Mouse (Mus musculus) gastrocnemius, adult 8-10 months (tissue): Measurements from ENCODE around the gene OR5BS1P. TPM values are rescaled to one million over a fixed set of nuclear protein-coding genes. Genes with fewer than 3 reads are reported as not detected.
"Not testable (repeated sequence)": the region's sequence is repeated elsewhere in the genome, so short reads cannot be mapped to it uniquely, and the experiment has no call there.

ENCODE experiments used
- DNase-seq, 2 experiments: peaks; one replicate each; pipeline ENCODE4 v3.0.0; 2022; ENCODE audit warnings: low spot score in 2 of 2
- total RNA-seq, 4 experiments: library from RNA; stranded (reverse); gene quantifications; 2 replicates each; pipeline ENCODE4 v1.2.4; 2022

Gene OR5BS1P
- total RNA-seq: not detected

GRCm38 (mm10) chr15:98469596-98469995 lies at the start of gene OR5BS1P:
Gene OR5BS1P (plus strand): TSS chr15:98469896.
- no peak for DNase-seq

GRCm38 (mm10) chr15:98420897-98421296 lies 48.8 kb upstream of the OR5BS1P start:
- DNase-seq: no peak

- DNase-seq: no peak
These were observed 45.4 kb upstream of the OR5BS1P start for GRCm38 (mm10) chr15:98424326-98424725.

DNA sequence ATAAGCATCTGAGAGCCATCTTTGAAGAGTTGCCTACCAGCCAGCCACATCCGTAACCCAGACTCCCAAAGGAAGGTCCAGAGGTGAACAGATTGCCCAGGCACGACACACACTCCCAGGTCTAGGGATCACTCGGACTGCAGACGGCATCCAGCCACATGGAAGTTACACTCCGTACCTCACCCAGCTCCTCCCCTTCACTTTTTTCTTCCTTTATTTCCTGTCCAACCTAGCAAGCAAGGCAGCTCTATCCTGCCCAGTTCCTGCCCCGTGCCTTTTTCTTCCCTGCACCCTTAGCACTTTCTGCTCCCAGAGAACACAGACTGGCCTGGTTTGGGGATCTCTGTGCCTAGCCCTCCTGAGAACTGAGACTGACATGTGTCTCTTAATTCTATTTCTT lies 44.9 kb upstream of the OR5BS1P start:
- DNase-seq: no peak

DNA sequence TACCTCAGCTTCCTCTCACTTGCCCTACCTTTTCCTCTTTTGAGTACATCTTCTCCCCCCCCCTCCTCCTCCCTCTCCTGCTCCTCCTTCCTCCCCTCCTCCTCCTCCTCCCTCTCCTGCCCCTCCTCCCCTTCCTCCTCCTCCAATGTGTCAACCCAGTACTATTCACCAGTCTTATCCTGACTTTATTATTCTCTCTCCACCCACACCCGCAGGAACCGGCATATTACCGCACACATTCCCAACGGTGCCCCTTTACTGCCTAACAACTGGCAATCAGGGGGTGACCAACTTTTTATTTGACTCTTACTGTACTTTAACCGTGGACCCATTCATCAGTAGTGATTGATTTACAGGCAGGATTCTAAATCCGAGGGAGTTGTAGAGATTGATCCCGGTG lies 44.5 kb upstream of the OR5BS1P start:
- DNase-seq: no peak

DNA sequence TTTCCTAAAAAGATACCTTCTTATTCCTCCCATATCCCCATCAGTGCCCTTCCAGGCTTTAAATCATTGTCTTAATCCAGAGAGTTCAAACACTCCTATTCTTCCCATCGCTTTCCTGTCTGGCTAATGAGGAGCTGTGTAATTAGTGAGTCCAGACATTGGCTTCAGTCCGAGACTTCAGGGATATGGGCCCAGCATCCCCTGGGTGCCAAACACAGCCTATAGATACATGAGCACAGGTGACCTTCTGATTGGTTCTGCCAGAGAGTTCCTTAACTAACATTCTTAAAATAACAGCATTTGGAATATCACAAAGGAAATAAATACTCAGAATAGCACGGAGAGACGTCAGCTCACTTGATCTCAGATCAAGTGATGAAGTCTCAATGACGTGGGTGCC lies 38.8 kb upstream of the OR5BS1P start, which contains the start of gene Olfr282:
Olfr282 (plus strand) TSS at position 301 of the 400 bp plus-strand sequence.
- not testable (repeated sequence) for DNase-seq

DNA sequence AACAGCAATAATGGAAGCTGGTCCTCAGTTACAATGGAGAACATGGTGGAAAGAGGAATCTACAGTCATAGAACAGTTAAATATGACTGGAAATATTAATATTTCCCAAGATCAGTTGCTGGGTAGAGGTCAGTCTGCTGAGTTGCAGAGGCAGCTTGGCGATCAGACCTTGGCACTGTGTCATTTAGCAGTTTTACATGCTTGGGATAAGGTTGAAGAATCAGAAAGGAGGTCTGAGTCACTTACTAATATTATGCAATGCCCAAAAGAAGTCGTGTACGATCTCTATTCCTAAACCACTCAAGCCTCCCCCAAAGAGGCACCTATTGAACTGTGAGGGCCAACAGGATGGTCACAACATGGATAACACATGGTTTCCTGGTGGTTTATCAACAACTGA lies 25.1 kb upstream of the OR5BS1P start:
- DNase-seq: no peak

- DNase-seq: no peak
These were observed 21.2 kb upstream of the OR5BS1P start for GRCm38 (mm10) chr15:98448521-98448920.

- no peak for DNase-seq
These were observed 17.4 kb upstream of the OR5BS1P start, which contains the start of gene Olfr281 for GRCm38 (mm10) chr15:98452288-98452687. Gene Olfr281 (plus strand): TSS chr15:98452588.

- DNase-seq: no peak
These were observed 1.8 kb downstream of the OR5BS1P start for GRCm38 (mm10) chr15:98471539-98471938.

DNA sequence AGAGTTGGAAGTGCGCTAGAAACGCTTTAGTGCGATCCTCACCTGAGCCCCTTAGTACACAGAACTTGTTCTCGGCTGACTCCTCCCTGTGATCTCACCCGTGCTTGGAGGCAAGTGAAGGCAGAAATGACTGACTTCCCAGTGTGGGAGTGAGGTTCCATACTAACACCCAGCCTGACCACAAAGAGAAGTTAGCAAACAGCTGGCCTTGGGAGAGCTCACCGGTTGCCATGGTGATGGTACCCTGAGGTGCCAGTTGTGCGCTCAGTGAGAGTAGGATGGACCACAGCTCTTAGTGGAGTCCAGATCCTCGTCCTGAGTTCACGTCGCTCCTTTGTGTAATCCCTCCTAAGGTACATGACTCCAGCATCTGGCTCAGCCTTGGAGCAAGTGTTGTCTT lies 5.3 kb downstream of the OR5BS1P start:
- DNase-seq: no peak

GRCm38 (mm10) chr15:98475382-98475781 lies 5.7 kb downstream of the OR5BS1P start:
- DNase-seq: no peak

DNA sequence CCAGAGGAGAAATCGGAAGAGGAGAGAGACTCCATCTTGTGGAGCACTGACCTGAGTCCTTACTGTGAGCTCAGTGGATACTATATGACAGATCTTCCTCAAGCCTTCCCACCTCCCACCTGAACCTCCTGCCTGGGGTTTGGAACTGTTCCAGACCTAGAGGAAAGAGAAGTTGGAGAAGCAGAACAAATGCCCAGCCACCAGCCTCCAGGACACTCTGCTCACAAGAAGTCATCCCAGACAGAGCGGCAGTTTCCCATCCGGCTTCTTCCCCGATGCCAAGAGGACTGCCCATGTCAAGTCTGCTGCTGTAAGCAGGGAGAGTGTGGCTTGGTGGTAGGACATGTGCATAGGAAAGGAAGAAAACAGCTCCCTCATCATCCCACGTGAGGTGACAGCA lies 6.6 kb downstream of the OR5BS1P start:
- no peak for DNase-seq

DNA sequence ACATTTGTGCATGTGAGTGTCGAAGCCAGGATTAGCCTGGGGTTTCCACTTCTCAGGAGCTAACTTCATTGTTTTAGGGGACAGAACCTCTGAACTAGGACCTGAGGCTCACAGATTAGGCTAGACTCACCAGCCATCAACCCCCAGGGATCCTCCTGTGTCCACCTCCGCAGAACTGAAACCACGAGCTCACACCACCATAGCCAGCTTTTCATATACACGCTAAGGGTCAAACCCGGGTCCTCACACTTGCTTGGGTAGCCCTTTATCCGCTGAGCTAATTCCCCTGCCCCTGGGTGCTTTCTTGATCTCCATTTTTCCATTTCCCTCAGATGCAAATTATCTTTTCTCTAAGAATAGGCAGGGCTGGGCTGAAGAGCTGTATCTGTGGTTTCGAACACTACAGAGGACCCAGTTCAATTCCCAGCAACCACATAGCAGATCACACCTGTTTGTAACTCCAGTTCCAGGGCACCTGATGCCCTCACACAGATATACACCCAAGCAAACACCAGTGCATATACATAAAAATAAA lies 9.9 kb downstream of the OR5BS1P start:
- DNase-seq: no peak

- DNase-seq: no peak
These were observed 13.0 kb downstream of the OR5BS1P start, which contains the start of gene Lalba for GRCm38 (mm10) chr15:98482701-98483100. Gene Lalba (minus strand): TSS chr15:98482721.

- DNase-seq: no peak
These were observed 14.5 kb downstream of the OR5BS1P start for GRCm38 (mm10) chr15:98483907-98484886.

GRCm38 (mm10) chr15:98486433-98487021 lies 16.8 kb downstream of the OR5BS1P start:
- DNase-seq: no peak

GRCm38 (mm10) chr15:98491332-98491731 lies 21.6 kb downstream of the OR5BS1P start:
- no peak for DNase-seq

DNA sequence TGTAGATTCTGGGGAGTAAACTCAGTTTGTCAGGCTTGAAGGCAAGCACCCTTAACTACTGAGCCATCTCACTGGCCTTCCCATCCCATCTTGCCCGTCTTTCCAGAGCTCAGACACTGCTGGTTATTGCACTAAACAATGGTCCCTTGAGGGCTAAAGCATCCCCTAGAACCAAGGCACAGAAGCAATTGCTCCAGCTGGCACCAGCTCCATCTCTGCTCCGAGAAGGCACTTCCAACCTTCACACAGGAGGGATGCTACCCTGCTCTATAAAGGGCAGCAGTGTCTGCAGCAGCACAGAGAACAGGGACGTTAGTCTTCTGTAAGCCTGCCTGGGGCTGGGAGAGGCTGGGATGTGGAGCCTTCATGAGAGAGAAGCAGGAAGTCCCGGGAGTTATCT lies 22.4 kb downstream of the OR5BS1P start, which contains the start of gene Olfr279:
Olfr279 (plus strand) TSS at position 301 of the 400 bp plus-strand sequence.
- DNase-seq: no peak

DNA sequence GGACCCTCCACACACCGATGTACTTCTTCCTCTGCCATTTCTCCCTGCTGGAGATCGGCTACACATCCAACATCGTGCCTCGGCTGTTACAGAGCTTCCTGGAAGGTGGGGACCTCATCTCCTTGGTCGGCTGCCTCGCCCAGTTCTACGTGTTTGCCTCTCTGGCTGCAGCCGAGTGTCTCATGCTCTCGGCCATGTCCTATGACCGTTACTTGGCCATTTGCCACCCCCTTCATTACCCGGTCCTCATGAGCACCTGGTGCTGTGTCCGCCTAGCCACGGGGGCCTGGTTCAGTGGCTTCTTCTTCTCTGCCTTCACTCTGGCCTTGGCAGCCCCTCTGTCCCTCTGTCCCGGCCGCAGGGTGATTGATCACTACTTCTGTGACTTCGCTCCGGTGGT lies 27.9 kb downstream of the OR5BS1P start:
- no peak for DNase-seq

GRCm38 (mm10) chr15:98503317-98503716 lies 33.6 kb downstream of the OR5BS1P start:
- no peak for DNase-seq

- DNase-seq: peak; percentile 24 to 38
These were observed 34.8 kb downstream of the OR5BS1P start for GRCm38 (mm10) chr15:98504514-98504913.
